Mouse (Mus musculus) forebrain, postnatal 0 days (tissue): ENCODE measurements at regions not wholly inside any gene's neighbourhood (a gene's known extent, or its start where the extent isn't known, plus 50 kb on each side); places are given as distances from the start of the nearest gene placed in this dataset.

ENCODE experiments used
- ATAC-seq: fragments of 200-750 bp; cut with Nextera tagmentation; 2 replicates; pipeline ENCODE4 v1.8.0; 2017; ENCODE audit warnings: mild to moderate bottlenecking, moderate library complexity
- DNase-seq: peaks from one replicate; pipeline ENCODE4 v3.0.0-alpha.2; 2015
- H3K27ac ChIP-seq: fragments of 300-500 bp; sonication (generic); 2 replicates; pipeline ENCODE4 v1.5.1; 2014; ENCODE audit warnings: low read depth, mild to moderate bottlenecking, antibody characterized with exemption, low read length, moderate library complexity, mixed read lengths
- H3K27me3 ChIP-seq: fragments of 300-500 bp; sonication (generic); 2 replicates; pipeline ENCODE4 v1.6.1; 2014; ENCODE audit warnings: mild to moderate bottlenecking, low read length, mixed read lengths; ENCODE audit not compliant: insufficient read depth
- H3K36me3 ChIP-seq: fragments of 300-500 bp; sonication (generic); 2 replicates; pipeline ENCODE4 v1.6.1; 2014; ENCODE audit warnings: mild to moderate bottlenecking, moderate library complexity; ENCODE audit not compliant: insufficient read depth
- H3K4me1 ChIP-seq: fragments of 300-500 bp; sonication (generic); 2 replicates; pipeline ENCODE4 v1.6.1; 2014; ENCODE audit warnings: antibody characterized with exemption; ENCODE audit not compliant: insufficient read depth
- H3K4me2 ChIP-seq: fragments of 300-500 bp; sonication (generic); 2 replicates; pipeline ENCODE4 v1.6.1; 2014; ENCODE audit warnings: low read depth, mild to moderate bottlenecking, moderate library complexity
- H3K4me3 ChIP-seq: fragments of 300-500 bp; sonication (generic); 2 replicates; pipeline ENCODE4 v1.5.1; 2014; ENCODE audit warnings: low read depth, low read length, mixed read lengths
- H3K9ac ChIP-seq: fragments of 300-500 bp; sonication (generic); 2 replicates; pipeline ENCODE4 v1.6.1; 2014; ENCODE audit warnings: mild to moderate bottlenecking
- H3K9me3 ChIP-seq: fragments of 300-500 bp; sonication (generic); 2 replicates; pipeline ENCODE4 v1.6.1; 2016; ENCODE audit warnings: low read length
- CTCF ChIP-seq: sonication (generic); IDR thresholded peaks from 2 replicates; pipeline ENCODE4 v1.5.1; 2016; ENCODE audit warnings: antibody characterized with exemption, control low read depth, low read depth
- WGBS: fragments of 180-500 bp; shearing (Covaris S2); extraction: QIAGEN DNeasy Blood & Tissue Kit; methylation state at CpG from one replicate; pipeline ENCODE4 v1.1.7; 2014; 5-methylcytosine and 5-hydroxymethylcytosine counted together

GRCm38 (mm10) chr9:103873876-103874275 is 112.2 kb upstream of the Tmem108 start:
- Histone ChIP-seq H3K4me1 (no peaks in the 10 kb centered on the region), H3K9me3 (no peaks in the 10 kb centered on the region), H3K4me3 (no peak overlapping the region), H3K27me3 (no peaks in the 10 kb centered on the region), H3K4me2 (no peak overlapping the region), H3K9ac (no peak overlapping the region), H3K27ac (no peak overlapping the region), H3K36me3 (no peaks in the 10 kb centered on the region)
- WGBS, result 63% methylated on average over 9 of the region's 9 CpGs
- DNase-seq (no peak), ATAC-seq (no peak)
- TF ChIP-seq CTCF, result no peak

- no peak for ATAC-seq
- no peak for DNase-seq
- Histone ChIP-seq H3K4me2 (no peak overlapping the region), H3K4me1 (no peaks in the 10 kb centered on the region), H3K27ac (no peak overlapping the region), H3K27me3 (no peaks in the 10 kb centered on the region), H3K9me3 (no peaks in the 10 kb centered on the region), H3K4me3 (no peak overlapping the region), H3K9ac (no peak overlapping the region), H3K36me3 (no peaks in the 10 kb centered on the region)
- TF ChIP-seq CTCF, result no peak
- WGBS, result 80% methylated on average over 2 of the region's 2 CpGs
Measured at GRCm38 (mm10) chr9:103877851-103878250, 116.2 kb upstream of the Tmem108 start.

GRCm38 (mm10) chr9:103892827-103893226 is 109.5 kb upstream of the Nphp3 start:
- no peak for ATAC-seq
- Histone ChIP-seq H3K4me2 (no peak overlapping the region), H3K27ac (no peak overlapping the region), H3K4me3 (no peak overlapping the region), H3K9ac (no peak overlapping the region), H3K27me3 (no peaks in the 10 kb centered on the region), H3K9me3 (no peaks in the 10 kb centered on the region), H3K36me3 (no peaks in the 10 kb centered on the region), H3K4me1 (no peaks in the 10 kb centered on the region)
- WGBS, result 66% methylated on average over 4 of the region's 4 CpGs
- no peak for TF ChIP-seq CTCF
- DNase-seq, result no peak

GRCm38 (mm10) chr9:103894376-103894775 is 108.0 kb upstream of the Nphp3 start:
- Histone ChIP-seq H3K4me3 (no peak overlapping the region), H3K27ac (no peak overlapping the region), H3K36me3 (no peaks in the 10 kb centered on the region), H3K9ac (no peak overlapping the region), H3K27me3 (no peaks in the 10 kb centered on the region), H3K4me2 (no peak overlapping the region), H3K4me1 (no peaks in the 10 kb centered on the region), H3K9me3 (no peaks in the 10 kb centered on the region)
- no peak for TF ChIP-seq CTCF
- WGBS, result 89% methylated on average over 2 of the region's 2 CpGs
- ATAC-seq (no peak), DNase-seq (no peak)

- Histone ChIP-seq H3K4me2 (no peak overlapping the region), H3K27ac (no peak overlapping the region), H3K27me3 (no peaks in the 10 kb centered on the region), H3K36me3 (no peaks in the 10 kb centered on the region), H3K9ac (no peak overlapping the region), H3K9me3 (no peaks in the 10 kb centered on the region), H3K4me3 (no peak overlapping the region), H3K4me1 (no peaks in the 10 kb centered on the region)
- 63% methylated on average over 2 of the region's 2 CpGs for WGBS
- no peak for TF ChIP-seq CTCF
- ATAC-seq (no peak), DNase-seq (no peak)
Measured at GRCm38 (mm10) chr9:103899311-103899710, 103.0 kb upstream of the Nphp3 start.

GRCm38 (mm10) chr9:103911347-103911746 is 91.0 kb upstream of the Nphp3 start:
- H3K9me3 ChIP-seq, result no peaks in the 10 kb centered on the region
- no peak overlapping the region for H3K4me3 ChIP-seq
- no peak for TF ChIP-seq CTCF
- DNase-seq (peak; percentile 10), ATAC-seq (no peak)
- H3K36me3 ChIP-seq, result no peaks in the 10 kb centered on the region
- H3K27me3 ChIP-seq, result no peaks in the 10 kb centered on the region
- H3K4me2 ChIP-seq, result no peak overlapping the region
- H3K27ac ChIP-seq, result no peak overlapping the region
- no peaks in the 10 kb centered on the region for H3K4me1 ChIP-seq
- H3K9ac ChIP-seq, result no peak overlapping the region
- WGBS, result 40% methylated on average over 2 of the region's 2 CpGs

GRCm38 (mm10) chr9:103915126-103915525 is 87.2 kb upstream of the Nphp3 start:
- H3K9ac ChIP-seq, result no peak overlapping the region
- TF ChIP-seq CTCF, result no peak
- no peaks in the 10 kb centered on the region for H3K4me1 ChIP-seq
- H3K36me3 ChIP-seq, result no peaks in the 10 kb centered on the region
- no peak for DNase-seq
- H3K27me3 ChIP-seq, result no peaks in the 10 kb centered on the region
- no peak for ATAC-seq
- no peak overlapping the region for H3K4me3 ChIP-seq
- H3K27ac ChIP-seq, result no peak overlapping the region
- H3K4me2 ChIP-seq, result no peak overlapping the region
- no peaks in the 10 kb centered on the region for H3K9me3 ChIP-seq
- WGBS, result 77% methylated on average over 4 of the region's 4 CpGs

GRCm38 (mm10) chr9:103917771-103918170 is 84.6 kb upstream of the Nphp3 start:
- ATAC-seq (no peak), DNase-seq (peak; percentile 47)
- H3K4me3 ChIP-seq, result no peak overlapping the region
- no peaks in the 10 kb centered on the region for H3K36me3 ChIP-seq
- no peak for TF ChIP-seq CTCF
- no peaks in the 10 kb centered on the region for H3K27me3 ChIP-seq
- H3K4me1 ChIP-seq, result no peaks in the 10 kb centered on the region
- no peak overlapping the region for H3K9ac ChIP-seq
- 64% methylated on average over 6 of the region's 6 CpGs for WGBS
- no peaks in the 10 kb centered on the region for H3K9me3 ChIP-seq
- no peak overlapping the region for H3K27ac ChIP-seq
- no peak overlapping the region for H3K4me2 ChIP-seq
